8 mouse cellular contexts compared by ENCODE assay signal in genomic region chr7:118594611-118595010, GRCm38 (mm10). TPM values are rescaled to one million over a fixed set of nuclear protein-coding genes. Genes with fewer than 3 reads are reported as not detected.
A peak's percentile ranks its signal among the peaks of the same experiment; 100 is the strongest.
DNase-seq lines count a peak whose midpoint lies in the region; ATAC-seq lines count a peak whose summit lies in the region.

No protein-coding gene starts in this region.

- H3K4me3 ChIP-seq in kidney, embryonic 14.5 days (ENCODE audit: low read length): no peak overlapping the region
- peak overlapping the region; percentile 41 for H3K4me3 ChIP-seq in embryonic facial prominence, embryonic 10.5 days
- no peak overlapping the region for H3K4me3 ChIP-seq in hindbrain, embryonic 15.5 days
- 0 out of 2 replicates have a peak overlapping the region, but pooled peaks have one; percentile 11 for H3K4me3 ChIP-seq in midbrain, embryonic 12.5 days

- peaks cover 12% of the 10 kb centered on the region; the same call in 1 of the 2 replicates for H3K4me1 ChIP-seq in kidney, embryonic 14.5 days (ENCODE audit: control insufficient read depth, insufficient read depth, low read length)
- peaks cover 58% of the 10 kb centered on the region for H3K4me1 ChIP-seq in embryonic facial prominence, embryonic 10.5 days
- H3K4me1 ChIP-seq in hindbrain, embryonic 15.5 days (replicated peaks): peaks cover 42% of the 10 kb centered on the region
- H3K4me1 ChIP-seq in midbrain, embryonic 12.5 days: peaks cover 47% of the 10 kb centered on the region

- H3K27ac ChIP-seq in kidney, embryonic 14.5 days (ENCODE audit: low read depth, low read length): no peak overlapping the region
- H3K27ac ChIP-seq in embryonic facial prominence, embryonic 10.5 days (replicated peaks): peak overlapping the region; percentile 84
- H3K27ac ChIP-seq in hindbrain, embryonic 15.5 days (replicated peaks): peak overlapping the region; percentile 83
- H3K27ac ChIP-seq in midbrain, embryonic 12.5 days (replicated peaks): peak overlapping the region; percentile 96

- H3K4me2 ChIP-seq in kidney, embryonic 14.5 days (replicated peaks; ENCODE audit: low read depth, low read length): no peak overlapping the region
- H3K4me2 ChIP-seq in hindbrain, embryonic 15.5 days: peak overlapping the region; percentile 42; the same call in 1 of the 2 replicates
- H3K4me2 ChIP-seq in midbrain, embryonic 12.5 days (replicated peaks): peak overlapping the region; percentile 42

- DNase-seq in kidney, postnatal 36 days: no peak
- DNase-seq in embryonic facial prominence, embryonic 10.5 days (ENCODE audit: low spot score): no peak
- DNase-seq in thymus, postnatal 4 days: no peak
- no peak for DNase-seq in gastrocnemius, postnatal 36 days
- DNase-seq in layer of hippocampus, postnatal 10 days (ENCODE audit: low spot score in 2 of 2): no peak

- H3K27me3 ChIP-seq in kidney, embryonic 14.5 days (ENCODE audit: control insufficient read depth, insufficient read depth, low read length): peaks cover 16% of the 10 kb centered on the region
- H3K27me3 ChIP-seq in embryonic facial prominence, embryonic 10.5 days (replicated peaks; ENCODE audit: low read depth, poor library complexity, severe bottlenecking): peaks cover 43% of the 10 kb centered on the region
- H3K27me3 ChIP-seq in hindbrain, embryonic 15.5 days: peaks cover 16% of the 10 kb centered on the region; the same call in 1 of the 2 replicates
- peaks cover 29% of the 10 kb centered on the region for H3K27me3 ChIP-seq in midbrain, embryonic 12.5 days

- 32% methylated on average over 10 of the region's 10 CpGs for WGBS in kidney, embryonic 14.5 days
- 24% methylated on average over 10 of the region's 10 CpGs for WGBS in embryonic facial prominence, embryonic 10.5 days
- WGBS in hindbrain, embryonic 15.5 days: 31% methylated on average over 10 of the region's 10 CpGs
- WGBS in midbrain, embryonic 12.5 days: 31% methylated on average over 10 of the region's 10 CpGs

- intact Hi-C loops in gastrocnemius, postnatal 36 days (cut with DNase I): loop anchor here (2.0 kb wide), 1 partner anchor 94 kb away; no protein-coding TSS in a partner anchor

- no peaks in the 10 kb centered on the region for H3K9me3 ChIP-seq in kidney, embryonic 14.5 days (ENCODE audit: control insufficient read depth, low read length)
- H3K9me3 ChIP-seq in embryonic facial prominence, embryonic 10.5 days: no peaks in the 10 kb centered on the region
- no peaks in the 10 kb centered on the region for H3K9me3 ChIP-seq in hindbrain, embryonic 15.5 days
- no peaks in the 10 kb centered on the region for H3K9me3 ChIP-seq in midbrain, embryonic 12.5 days

- H3K36me3 ChIP-seq in kidney, embryonic 14.5 days (ENCODE audit: control insufficient read depth, insufficient read depth, low read length): no peaks in the 10 kb centered on the region
- H3K36me3 ChIP-seq in embryonic facial prominence, embryonic 10.5 days (replicated peaks): no peaks in the 10 kb centered on the region
- H3K36me3 ChIP-seq in hindbrain, embryonic 15.5 days: no peaks in the 10 kb centered on the region
- no peaks in the 10 kb centered on the region for H3K36me3 ChIP-seq in midbrain, embryonic 12.5 days

- H3K9ac ChIP-seq in kidney, embryonic 14.5 days (ENCODE audit: low read depth, low read length): no peak overlapping the region
- no peak overlapping the region for H3K9ac ChIP-seq in hindbrain, embryonic 15.5 days
- H3K9ac ChIP-seq in midbrain, embryonic 12.5 days (replicated peaks): no peak overlapping the region

- ATAC-seq in kidney, embryonic 14.5 days (ENCODE audit: low FRiP score, low TSS enrichment): 0 out of 2 replicates have a peak, but pooled peaks have one; percentile 0
- ATAC-seq in hindbrain, embryonic 15.5 days (ENCODE audit: low FRiP score, low read depth): no peak
- peak; percentile 0; the same call in 1 of the 2 replicates for ATAC-seq in midbrain, embryonic 12.5 days (ENCODE audit: low FRiP score, low read depth)

RNA-seq across cellular contexts. Expression of gene Tmc5, which starts 2.5 kb away (rescaled TPM):
- polyA plus RNA-seq in kidney, embryonic 14.5 days (2014; fragmentation: Nextera tagmentation; extraction: Ambion mirVana): 0.09 TPM in 1 of 2 replicates, not detected in the other
- polyA plus RNA-seq in embryonic facial prominence, embryonic 10.5 days (2016; fragmentation: Nextera tagmentation; extraction: Ambion mirVana): 0.05 TPM in 1 of 2 replicates, not detected in the other
- 0.12 and 0.14 TPM in 2 replicates for polyA plus RNA-seq in hindbrain, embryonic 15.5 days (2015; fragmentation: Nextera tagmentation; extraction: Ambion mirVana)
- 0.21 and 0.23 TPM in 2 replicates for polyA plus RNA-seq in midbrain, embryonic 12.5 days (2016; fragmentation: Nextera tagmentation; extraction: Ambion mirVana)
- under 1 TPM in 1 of 2 experiments, not detected in 1; 0.08 TPM for total RNA-seq in gastrocnemius, postnatal 36 days (2021)
- total RNA-seq in layer of hippocampus, postnatal 10 days (2021): under 1 TPM; 0.29 to 0.32 TPM

RNA-seq across cellular contexts. Expression of gene Tmc7, which starts 10.1 kb away (rescaled TPM):
- 1.2 and 2.7 TPM in 2 replicates for polyA plus RNA-seq in kidney, embryonic 14.5 days (2014; fragmentation: Nextera tagmentation; extraction: Ambion mirVana)
- 4.9 and 7.2 TPM in 2 replicates for polyA plus RNA-seq in embryonic facial prominence, embryonic 10.5 days (2016; fragmentation: Nextera tagmentation; extraction: Ambion mirVana)
- polyA plus RNA-seq in hindbrain, embryonic 15.5 days (2015; fragmentation: Nextera tagmentation; extraction: Ambion mirVana): 6.7 and 6.9 TPM in 2 replicates
- 9.1 and 10.4 TPM in 2 replicates for polyA plus RNA-seq in midbrain, embryonic 12.5 days (2016; fragmentation: Nextera tagmentation; extraction: Ambion mirVana)
- total RNA-seq in gastrocnemius, postnatal 36 days (2021): 1 to 10 TPM; 7.3 to 7.9 TPM
- 10 to 100 TPM; 18.6 to 19.4 TPM for total RNA-seq in layer of hippocampus, postnatal 10 days (2021)

Comparison
In these comparisons a context has a peak if more than half of its experiments do, and no peak if none do; other contexts are left out.
1. H3K4me3 ChIP-seq: peak in embryonic facial prominence, embryonic 10.5 days (single experiment) and midbrain, embryonic 12.5 days (single experiment); none in kidney, embryonic 14.5 days (single experiment) and hindbrain, embryonic 15.5 days (single experiment).